22 mouse cellular contexts compared by ENCODE assay signal in the genomic region with DNA sequence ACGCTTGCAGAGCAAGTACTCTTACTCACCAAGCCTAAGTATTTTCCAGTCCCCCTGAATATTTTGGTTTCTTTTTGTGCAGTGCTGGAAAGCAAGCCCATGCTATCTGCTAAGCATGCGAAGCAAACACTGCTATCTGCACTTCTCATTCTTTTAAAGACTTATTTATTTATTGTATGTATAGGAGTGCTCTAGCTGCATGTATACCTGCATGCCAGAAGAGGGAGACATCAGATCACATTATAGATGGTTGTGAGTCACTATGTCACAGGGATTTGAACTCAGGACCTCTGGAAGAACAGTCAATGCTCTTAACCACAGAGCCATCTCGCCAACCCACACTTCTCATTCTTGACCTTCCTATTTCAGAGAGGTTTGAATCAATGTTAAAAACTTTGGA. TPM values are rescaled to one million over a fixed set of nuclear protein-coding genes. Genes with fewer than 3 reads are reported as not detected.
DNase-seq lines count a peak whose midpoint lies in the region; ATAC-seq and TF ChIP-seq lines count a peak whose summit lies in the region.
"Had no signal": no experiment of that assay in that cellular context is flagged by ENCODE, and none has a peak within 500 bp of the region (broad histone marks: within the 10 kb centered on the region; RNA-seq: fewer than 3 reads in every experiment).

No protein-coding gene starts in this region.

- intact Hi-C loops in heart, adult 2 months (cut with DNase I): no loop called here
- intact Hi-C loops in heart, postnatal 36 days (cut with DNase I): no loop called here

- H3K27ac ChIP-seq in heart, adult 2 months: no peak overlapping the region
- no peak overlapping the region for H3K27ac ChIP-seq in liver, postnatal 0 days (ENCODE audit: low read depth)
- H3K27ac ChIP-seq: embryonic facial prominence, embryonic 10.5 days; forebrain, embryonic 13.5 days; heart, embryonic 10.5 days; hindbrain, embryonic 14.5 days; midbrain, embryonic 12.5 days had no signal

- DNase-seq in heart, adult 2 months: no peak
- DNase-seq in heart, postnatal 36 days: no peak
- DNase-seq in liver, postnatal 0 days: no peak
- DNase-seq in liver (no peak), NIH3T3 (ENCODE audit: low read depth) (peak; percentile 53)
- DNase-seq in naive thymus-derived CD4-positive, alpha-beta T cell, adult 2 months (ENCODE audit: low read depth): peak; percentile 21
- DNase-seq in spleen, postnatal 4 days (ENCODE audit: low spot score in 2 of 2): no peak
- DNase-seq: cerebellum, adult 2 months; gastrocnemius, postnatal 36 days; heart, postnatal 10 days; kidney, adult 11 months; kidney, postnatal 10 days; thymus, adult 2 months had no signal

- no peak overlapping the region for H3K4me3 ChIP-seq in heart, adult 2 months
- H3K4me3 ChIP-seq in liver, postnatal 0 days (ENCODE audit: low read depth, low read length): no peak overlapping the region
- H3K4me3 ChIP-seq: embryonic facial prominence, embryonic 10.5 days; forebrain, embryonic 13.5 days; heart, embryonic 10.5 days; midbrain, embryonic 12.5 days had no signal

- WGBS in heart, adult 2 months: 76% methylated on average over 3 of the region's 3 CpGs
- WGBS in liver, postnatal 0 days (ENCODE audit: insufficient replicate concordance): 79% methylated on average over 3 of the region's 3 CpGs

- H3K4me1 ChIP-seq in heart, adult 2 months (ENCODE audit: control insufficient read depth, insufficient read depth, low read length): no peaks in the 10 kb centered on the region; the same call in 1 of the 2 replicates
- H3K4me1 ChIP-seq in liver, postnatal 0 days (ENCODE audit: insufficient read depth): 0 out of 2 replicates have a peak, but pooled peaks cover 7% of the 10 kb centered on the region

- peak; percentile 29; the same call in 1 of the 2 replicates for TF ChIP-seq CTCF in heart, adult 2 months (IDR thresholded peaks at IDR 0.05)
- TF ChIP-seq CTCF in liver, postnatal 0 days (IDR thresholded peaks at IDR 0.05; ENCODE audit: low read depth): peak; percentile 21; the same call in 1 of the 2 replicates

- peaks cover 6% of the 10 kb centered on the region for H3K27me3 ChIP-seq in heart, adult 2 months (ENCODE audit: control insufficient read depth, insufficient read depth, low read length)
- H3K27me3 ChIP-seq in liver, postnatal 0 days (ENCODE audit: insufficient read depth, low read length): 0 out of 2 replicates have a peak, but pooled peaks cover 2% of the 10 kb centered on the region

- TF ChIP-seq POLR2A in heart, adult 2 months (IDR thresholded peaks at IDR 0.05; ENCODE audit: insufficient read depth, low read depth, low read length): no peak

- no peaks in the 10 kb centered on the region for H3K9me3 ChIP-seq in liver, postnatal 0 days (ENCODE audit: low read length)
- H3K9me3 ChIP-seq: embryonic facial prominence, embryonic 10.5 days; forebrain, embryonic 13.5 days; G1E; heart, embryonic 10.5 days; midbrain, embryonic 12.5 days had no signal

- TF ChIP-seq EP300 in heart, adult 2 months (IDR thresholded peaks at IDR 0.05; ENCODE audit: insufficient read depth, low read depth, low read length): no peak
- TF ChIP-seq EP300 in liver, postnatal 0 days (IDR thresholded peaks at IDR 0.05; ENCODE audit: low read depth): no peak

- H3K9ac ChIP-seq in heart, adult 2 months (ENCODE audit: low read depth, low read length): no peak overlapping the region
- H3K9ac ChIP-seq in liver, postnatal 0 days (replicated peaks): no peak overlapping the region
- H3K9ac ChIP-seq: forebrain, embryonic 13.5 days; hindbrain, embryonic 14.5 days; midbrain, embryonic 12.5 days had no signal

- no peaks in the 10 kb centered on the region for H3K36me3 ChIP-seq in heart, adult 2 months (ENCODE audit: control insufficient read depth, insufficient read depth, low read length)
- H3K36me3 ChIP-seq in liver, postnatal 0 days (replicated peaks; ENCODE audit: insufficient read depth, low read length): no peaks in the 10 kb centered on the region
- H3K36me3 ChIP-seq: embryonic facial prominence, embryonic 10.5 days; G1E; heart, embryonic 10.5 days; midbrain, embryonic 12.5 days had no signal

- no peaks in the 10 kb centered on the region for H3K79me2 ChIP-seq in heart, adult 2 months (replicated peaks; ENCODE audit: control insufficient read depth, insufficient read depth, low read length)

- no peak overlapping the region for H3K4me2 ChIP-seq in liver, postnatal 0 days (ENCODE audit: low read depth, low read length)
- H3K4me2 ChIP-seq: forebrain, embryonic 13.5 days; hindbrain, embryonic 14.5 days; liver, embryonic 11.5 days; midbrain, embryonic 12.5 days had no signal

- ATAC-seq in liver, postnatal 0 days: no peak
- no peak for ATAC-seq in erythroid progenitor cell, adult 5-6 weeks (replicated peaks; ENCODE audit: low FRiP score, poor library complexity, severe bottlenecking)
- ATAC-seq: forebrain, embryonic 13.5 days had no signal

RNA-seq across cellular contexts. Expression of a gene that starts 16.8 kb away (rescaled TPM):
- under 1 TPM; 0.29 to 0.41 TPM for total RNA-seq in heart, adult 2 months (2021)
- 0.35 and 1.2 TPM in 2 replicates for polyA plus RNA-seq in heart, adult 2 months (2012; rRNA removed)
- total RNA-seq in heart, postnatal 36 days (2021): under 1 TPM; 0.44 to 0.49 TPM
- polyA plus RNA-seq in liver, postnatal 0 days (2015; fragmentation: Nextera tagmentation; extraction: Ambion mirVana): 0.16 and 0.22 TPM in 2 replicates
- total RNA-seq in erythroid progenitor cell, adult 5-6 weeks (2015; ENCODE audit: low replicate concordance): 2.9 and 3.4 TPM in 2 replicates
- total RNA-seq in erythroid progenitor cell, adult 5-6 weeks (2017; ENCODE audit: low replicate concordance): 1.3 and 11.2 TPM in 2 replicates
- polyA plus RNA-seq: C2C12, G1E had no signal

Comparison
In these comparisons a context has a peak if more than half of its experiments do, and no peak if none do; other contexts are left out.
1. DNase-seq: peak in NIH3T3 (single experiment) and naive thymus-derived CD4-positive, alpha-beta T cell, adult 2 months (single experiment); none in heart, adult 2 months (0 of 2), heart, postnatal 36 days (0 of 2), liver, postnatal 0 days (single experiment), liver (single experiment) and spleen, postnatal 4 days (0 of 2).